Mouse (Mus musculus): ENCODE data around the gene Pole4. TPM values are rescaled to one million over a fixed set of nuclear protein-coding genes. Genes with fewer than 3 reads are reported as not detected.
"Not testable (repeated sequence)": the region's sequence is repeated elsewhere in the genome, so short reads cannot be mapped to it uniquely, and the experiment has no call there.

The Pole4 gene
- polyA plus RNA-seq, 1 experiment from 2014 or later = 109 TPM

DNA sequence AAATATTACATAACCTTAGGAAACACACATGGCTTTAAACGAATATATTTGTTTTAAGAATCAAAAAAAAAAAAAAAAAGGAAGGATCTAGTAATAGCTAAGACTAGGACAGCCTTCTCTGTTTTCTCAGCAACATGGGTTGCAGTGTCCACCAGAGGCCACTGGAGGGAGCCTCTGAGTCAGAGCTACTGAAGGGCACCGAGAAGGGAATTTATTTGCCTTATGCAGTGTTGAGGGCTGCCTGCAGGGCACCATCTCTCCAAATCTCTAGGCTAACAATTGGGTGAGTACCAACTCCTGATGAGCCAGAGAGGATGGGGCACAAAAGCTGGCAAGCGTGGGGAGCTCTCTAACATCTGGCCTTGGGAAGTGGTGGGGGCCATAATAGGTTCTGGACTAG lies 9.1 kb upstream of the Pole4 start:
- H3K27me3 ChIP-seq = no peaks in the 10 kb centered on the region

DNA sequence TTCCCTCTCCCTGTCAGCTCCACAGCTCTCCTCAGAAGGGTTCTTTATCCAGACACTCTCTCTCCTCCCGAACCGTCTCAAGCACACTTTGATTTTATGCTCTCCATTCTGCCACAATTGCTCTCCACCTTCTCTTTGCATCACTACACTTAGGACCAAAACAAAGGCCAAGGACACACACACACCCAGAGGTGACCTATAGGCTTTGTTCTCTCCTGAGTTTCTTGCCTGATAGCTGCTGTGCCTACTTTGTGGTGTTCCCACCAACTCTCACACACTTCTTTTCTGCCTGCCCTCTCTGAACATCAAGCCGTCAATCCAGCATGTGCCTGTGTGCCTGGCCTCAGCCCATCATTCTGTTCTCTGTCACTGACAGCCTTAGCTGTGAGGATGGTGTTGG lies 2.6 kb upstream of the Pole4 start:
- H3K27ac ChIP-seq = no peak overlapping the region
- H3K4me3 ChIP-seq = no peak overlapping the region
- no peaks in the 10 kb centered on the region for H3K4me1 ChIP-seq
- 74% methylated on average over 3 of the region's 3 CpGs for WGBS
- H3K9ac ChIP-seq = no peak overlapping the region
- no peak for ATAC-seq (ENCODE audit: insufficient number of reproducible peaks, insufficient read depth, low FRiP score, low TSS enrichment, low read depth)
- H3K36me3 ChIP-seq = no peaks in the 10 kb centered on the region
- no peaks in the 10 kb centered on the region for H3K9me3 ChIP-seq
- no peaks in the 10 kb centered on the region for H3K27me3 ChIP-seq
- H3K4me2 ChIP-seq = no peak overlapping the region

More for the DNA sequence above, 9.1 kb upstream of the Pole4 start:
- H3K4me1 ChIP-seq = no peaks in the 10 kb centered on the region
- no peak overlapping the region for H3K27ac ChIP-seq
- H3K4me2 ChIP-seq = no peak overlapping the region
- H3K9ac ChIP-seq = no peak overlapping the region
- no peaks in the 10 kb centered on the region for H3K9me3 ChIP-seq
- H3K36me3 ChIP-seq = no peaks in the 10 kb centered on the region
- ATAC-seq (ENCODE audit: insufficient number of reproducible peaks, insufficient read depth, low FRiP score, low TSS enrichment, low read depth) = no peak
- 19% methylated on average over 3 of the region's 3 CpGs for WGBS
- no peak overlapping the region for H3K4me3 ChIP-seq

- Histone ChIP-seq H3K36me3 (no peaks in the 10 kb centered on the region), H3K27ac (no peak overlapping the region), H3K4me3 (no peak overlapping the region), H3K4me2 (no peak overlapping the region), H3K27me3 (no peaks in the 10 kb centered on the region), H3K9ac (no peak overlapping the region), H3K9me3 (no peaks in the 10 kb centered on the region), H3K4me1 (no peaks in the 10 kb centered on the region)
- 85% methylated on average over 10 of the region's 10 CpGs for WGBS
- no peak for ATAC-seq (ENCODE audit: insufficient number of reproducible peaks, insufficient read depth, low FRiP score, low TSS enrichment, low read depth)
Measured at GRCm38 (mm10) chr6:82707241-82707640, 2.1 kb upstream of the Pole4 start.

DNA sequence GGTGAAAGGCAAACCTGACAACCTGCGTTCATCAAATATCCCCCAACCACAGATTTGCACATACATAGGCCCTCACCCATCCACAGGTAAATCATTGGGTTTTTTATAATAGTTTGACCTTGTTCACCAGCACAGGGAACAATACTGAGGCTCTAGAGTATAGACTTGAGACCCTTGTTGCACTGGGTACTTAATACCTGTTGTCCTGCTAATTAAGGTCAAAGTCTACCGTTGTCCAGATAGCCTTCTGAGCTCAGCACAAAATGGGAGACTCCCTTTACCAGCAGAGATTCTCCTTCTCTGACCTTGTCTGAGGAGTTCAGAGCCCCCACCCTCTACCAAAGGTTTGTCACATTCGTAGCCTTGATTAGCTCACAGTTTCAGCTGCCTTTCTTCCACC lies 1.5 kb downstream of the Pole4 start:
- WGBS = 88% methylated on average over 3 of the region's 3 CpGs
- Histone ChIP-seq H3K9ac (no peak overlapping the region), H3K4me3 (no peak overlapping the region), H3K27me3 (no peaks in the 10 kb centered on the region), H3K4me1 (0 out of 2 replicates have a peak, but pooled peaks cover 4% of the 10 kb centered on the region), H3K4me2 (no peak overlapping the region), H3K27ac (no peak overlapping the region), H3K36me3 (no peaks in the 10 kb centered on the region), H3K9me3 (no peaks in the 10 kb centered on the region)
- ATAC-seq (ENCODE audit: insufficient number of reproducible peaks, insufficient read depth, low FRiP score, low TSS enrichment, low read depth) = no peak

GRCm38 (mm10) chr6:82702593-82703017 lies 2.6 kb downstream of the Pole4 start:
- 29% methylated on average over 16 of the region's 16 CpGs for WGBS
- no peak overlapping the region for H3K4me2 ChIP-seq
- no peaks in the 10 kb centered on the region for H3K9me3 ChIP-seq
- 0 out of 2 replicates have a peak, but pooled peaks cover 4% of the 10 kb centered on the region for H3K4me1 ChIP-seq
- H3K27ac ChIP-seq = no peak overlapping the region
- H3K27me3 ChIP-seq = no peaks in the 10 kb centered on the region
- H3K4me3 ChIP-seq = no peak overlapping the region
- no peaks in the 10 kb centered on the region for H3K36me3 ChIP-seq
- no peak overlapping the region for H3K9ac ChIP-seq
- ATAC-seq (ENCODE audit: insufficient number of reproducible peaks, insufficient read depth, low FRiP score, low TSS enrichment, low read depth) = no peak

DNA sequence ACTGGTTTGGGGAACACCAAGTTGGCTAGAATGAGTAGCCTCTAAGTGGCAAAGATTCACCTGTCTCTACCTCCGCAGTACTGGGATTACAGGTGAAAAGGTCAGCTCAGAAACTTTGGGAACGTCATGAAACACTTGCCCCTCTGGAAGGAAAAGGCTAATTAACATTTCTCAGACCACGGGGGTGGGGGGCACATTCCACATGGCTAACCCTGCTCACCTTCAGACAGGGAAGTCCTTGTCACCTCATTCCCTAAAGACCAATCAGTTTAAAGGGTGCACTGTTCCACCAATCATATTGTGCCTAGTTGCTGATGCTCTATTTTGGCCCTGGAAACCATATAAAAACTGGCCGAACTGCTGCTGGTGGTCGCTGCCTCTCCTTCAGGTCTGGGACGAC lies 3.9 kb downstream of the Pole4 start:
- Histone ChIP-seq H3K36me3 (no peaks in the 10 kb centered on the region), H3K27me3 (no peaks in the 10 kb centered on the region), H3K9me3 (no peaks in the 10 kb centered on the region), H3K27ac (no peak overlapping the region), H3K4me2 (no peak overlapping the region), H3K9ac (no peak overlapping the region), H3K4me3 (no peak overlapping the region), H3K4me1 (0 out of 2 replicates have a peak, but pooled peaks cover 4% of the 10 kb centered on the region)
- no peak for ATAC-seq (ENCODE audit: insufficient number of reproducible peaks, insufficient read depth, low FRiP score, low TSS enrichment, low read depth)
- WGBS = 56% methylated on average over 6 of the region's 6 CpGs

DNA sequence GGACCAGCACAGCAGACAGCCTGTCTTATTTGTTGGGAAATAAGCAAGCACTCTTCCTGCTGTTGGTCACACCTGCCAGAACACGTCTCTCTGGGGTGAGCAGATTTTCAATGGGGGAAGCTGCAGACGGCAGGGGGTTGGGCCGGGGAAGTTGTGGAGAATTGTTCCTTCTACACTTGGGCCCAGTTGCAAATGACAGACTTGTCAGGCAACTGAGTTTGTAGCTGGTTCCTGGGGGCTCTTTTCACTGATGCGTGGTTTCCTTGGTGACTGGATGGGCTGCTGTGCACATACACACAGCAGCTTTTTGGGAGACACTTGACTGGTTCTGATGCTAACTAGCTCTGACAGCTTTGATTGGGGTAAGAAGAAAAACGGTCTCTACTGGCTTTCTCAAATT lies 5.3 kb downstream of the Pole4 start:
- H3K36me3 ChIP-seq = no peaks in the 10 kb centered on the region
- ATAC-seq (ENCODE audit: insufficient number of reproducible peaks, insufficient read depth, low FRiP score, low TSS enrichment, low read depth) = no peak
- no peaks in the 10 kb centered on the region for H3K9me3 ChIP-seq
- no peak overlapping the region for H3K27ac ChIP-seq
- H3K4me2 ChIP-seq = no peak overlapping the region
- H3K4me1 ChIP-seq = 0 out of 2 replicates have a peak, but pooled peaks cover 4% of the 10 kb centered on the region
- H3K4me3 ChIP-seq = no peak overlapping the region
- H3K27me3 ChIP-seq = no peaks in the 10 kb centered on the region
- no peak overlapping the region for H3K9ac ChIP-seq
- WGBS = 23% methylated on average over 5 of the region's 5 CpGs

- H3K9me3 ChIP-seq = no peaks in the 10 kb centered on the region
- 0 out of 2 replicates have a peak, but pooled peaks cover 8% of the 10 kb centered on the region for H3K4me1 ChIP-seq
- no peak overlapping the region for H3K4me3 ChIP-seq
- H3K36me3 ChIP-seq = no peaks in the 10 kb centered on the region
- no peaks in the 10 kb centered on the region for H3K27me3 ChIP-seq
- no peak for ATAC-seq (ENCODE audit: insufficient number of reproducible peaks, insufficient read depth, low FRiP score, low TSS enrichment, low read depth)
- H3K27ac ChIP-seq = no peak overlapping the region
- WGBS = 90% methylated on average over 3 of the region's 3 CpGs
- H3K9ac ChIP-seq = no peak overlapping the region
- no peak overlapping the region for H3K4me2 ChIP-seq
Measured at GRCm38 (mm10) chr6:82696736-82697135, 8.4 kb downstream of the Pole4 start.

- H3K36me3 ChIP-seq = no peaks in the 10 kb centered on the region
- H3K4me1 ChIP-seq = 0 out of 2 replicates have a peak, but pooled peaks cover 4% of the 10 kb centered on the region
- no peak overlapping the region for H3K9ac ChIP-seq
- no peaks in the 10 kb centered on the region for H3K27me3 ChIP-seq
- no peak overlapping the region for H3K4me3 ChIP-seq
- H3K4me2 ChIP-seq = no peak overlapping the region
- 59% methylated on average over 13 of the region's 13 CpGs for WGBS
- H3K9me3 ChIP-seq = no peaks in the 10 kb centered on the region
- ATAC-seq (ENCODE audit: insufficient number of reproducible peaks, insufficient read depth, low FRiP score, low TSS enrichment, low read depth) = no peak
- H3K27ac ChIP-seq = no peak overlapping the region
Measured at GRCm38 (mm10) chr6:82694668-82695067, 10.5 kb downstream of the Pole4 start.

DNA sequence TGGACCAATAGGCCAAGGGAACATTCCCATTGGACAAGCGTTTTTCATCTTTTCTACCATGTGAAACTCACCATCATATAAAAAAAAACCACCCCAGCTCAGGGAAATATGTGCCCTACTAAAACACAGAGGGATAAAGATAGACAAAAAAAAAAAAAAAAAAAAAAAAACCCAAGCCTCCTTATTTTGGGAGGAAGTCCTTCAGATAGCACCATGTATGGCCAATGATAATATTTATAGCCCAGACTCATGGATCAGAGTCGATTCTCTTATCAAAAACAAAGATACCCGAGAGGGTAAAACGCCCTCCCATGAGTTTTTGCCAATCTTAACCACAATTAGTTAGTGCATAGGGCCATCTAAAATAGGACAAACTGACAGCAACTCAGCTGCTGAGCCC lies 15.7 kb downstream of the Pole4 start:
- no peak overlapping the region for H3K9ac ChIP-seq
- 89% methylated on average over 4 of the region's 4 CpGs for WGBS

DNA sequence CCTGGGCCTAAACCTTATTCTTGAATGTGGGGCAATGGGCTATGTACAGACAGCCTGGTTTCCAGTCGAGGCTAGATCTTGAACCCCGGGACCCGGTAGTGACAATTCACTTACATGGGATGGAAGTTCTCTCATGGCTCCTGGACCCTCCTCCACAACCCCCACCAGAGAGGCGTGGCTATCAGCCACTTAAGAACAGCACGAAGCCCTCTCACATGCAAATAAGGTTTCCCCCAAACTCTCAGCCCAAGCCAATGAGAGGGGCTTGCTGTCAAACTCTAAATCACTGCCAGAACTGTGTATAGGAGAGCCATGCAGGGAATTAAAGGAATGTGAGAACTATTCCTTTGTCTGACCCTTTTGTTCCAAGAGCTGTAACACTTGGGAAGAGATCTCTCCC lies 16.6 kb downstream of the Pole4 start:
- not testable (repeated sequence) for H3K27ac ChIP-seq; H3K9me3 ChIP-seq; H3K4me2 ChIP-seq; H3K9ac ChIP-seq; H3K4me1 ChIP-seq; H3K36me3 ChIP-seq; H3K27me3 ChIP-seq; ATAC-seq (ENCODE audit: insufficient number of reproducible peaks, insufficient read depth, low FRiP score, low TSS enrichment, low read depth); H3K4me3 ChIP-seq
- WGBS = 57% methylated on average over 5 of the region's 5 CpGs

More for the DNA sequence above, 15.7 kb downstream of the Pole4 start:
- no peak overlapping the region for H3K27ac ChIP-seq
- 0 out of 2 replicates have a peak, but pooled peaks cover 4% of the 10 kb centered on the region for H3K4me1 ChIP-seq
- H3K27me3 ChIP-seq = no peaks in the 10 kb centered on the region
- no peak overlapping the region for H3K4me2 ChIP-seq
- no peaks in the 10 kb centered on the region for H3K36me3 ChIP-seq
- ATAC-seq (ENCODE audit: insufficient number of reproducible peaks, insufficient read depth, low FRiP score, low TSS enrichment, low read depth) = no peak
- H3K4me3 ChIP-seq = no peak overlapping the region
- no peaks in the 10 kb centered on the region for H3K9me3 ChIP-seq

DNA sequence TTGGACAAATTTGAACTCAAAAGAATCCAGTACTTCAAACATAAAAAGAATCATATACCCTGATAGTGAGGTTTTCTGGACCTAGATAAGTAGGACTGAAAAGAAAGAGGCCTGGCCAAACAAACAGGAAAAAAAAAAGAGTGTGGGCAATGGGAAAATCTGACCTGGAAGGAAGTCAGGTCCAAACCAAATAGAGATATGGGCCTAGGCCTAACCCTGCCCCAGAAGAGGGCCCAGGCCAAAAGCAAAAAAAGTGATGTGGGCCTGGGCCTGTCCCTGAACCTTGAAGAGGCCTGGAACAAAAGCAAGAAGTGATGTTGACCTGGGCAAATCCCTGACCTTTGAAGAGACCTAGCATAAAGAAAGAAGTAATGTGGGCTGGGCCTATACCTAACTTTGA lies 21.0 kb downstream of the Pole4 start:
- no peak for ATAC-seq (ENCODE audit: insufficient number of reproducible peaks, insufficient read depth, low FRiP score, low TSS enrichment, low read depth)
- H3K9ac ChIP-seq = no peak overlapping the region
- H3K4me1 ChIP-seq = no peaks in the 10 kb centered on the region
- H3K4me2 ChIP-seq = no peak overlapping the region
- H3K27me3 ChIP-seq = no peaks in the 10 kb centered on the region
- H3K36me3 ChIP-seq = no peaks in the 10 kb centered on the region
- no peak overlapping the region for H3K27ac ChIP-seq
- no peak overlapping the region for H3K4me3 ChIP-seq
- no peaks in the 10 kb centered on the region for H3K9me3 ChIP-seq

GRCm38 (mm10) chr6:82679286-82679685 lies 25.9 kb downstream of the Pole4 start:
- H3K4me2 ChIP-seq; ATAC-seq (ENCODE audit: insufficient number of reproducible peaks, insufficient read depth, low FRiP score, low TSS enrichment, low read depth); H3K9me3 ChIP-seq; H3K4me1 ChIP-seq; H3K27me3 ChIP-seq; H3K27ac ChIP-seq; H3K36me3 ChIP-seq; H3K4me3 ChIP-seq; H3K9ac ChIP-seq: not testable (repeated sequence)
- 77% methylated on average over 2 of the region's 2 CpGs for WGBS
